Mouse (Mus musculus): ENCODE data around the gene App. TPM values are rescaled to one million over a fixed set of nuclear protein-coding genes. Genes with fewer than 3 reads are reported as not detected.

App gene
- total and polyA plus RNA-seq, 3 experiments: 90.6 to 142 (median 141) TPM

DNA sequence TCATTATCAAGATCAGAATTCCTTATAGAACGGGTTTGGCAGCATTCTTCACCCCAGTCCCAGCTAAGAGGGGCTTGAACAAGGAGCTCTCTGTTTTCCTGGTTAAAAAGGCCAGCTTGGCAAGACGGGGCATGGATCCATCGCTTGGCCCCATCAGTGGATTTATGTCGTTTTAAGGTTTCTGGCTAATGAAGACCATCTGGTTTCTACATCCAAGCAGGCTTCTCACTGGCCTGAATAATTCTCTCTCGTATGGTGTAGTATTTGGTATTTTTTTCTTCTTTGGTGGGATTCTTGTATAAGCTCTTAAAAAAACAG is 45.3 kb downstream of the App start:
- Histone ChIP-seq H3K4me1 (ENCODE audit: control insufficient read depth, insufficient read depth, low read length) (peaks cover 14% of the 10 kb centered on the region), H3K36me3 (ENCODE audit: control insufficient read depth, insufficient read depth, low read length) (peaks cover 24% of the 10 kb centered on the region), H3K27me3 (ENCODE audit: control insufficient read depth, insufficient read depth, low read length) (no peaks in the 10 kb centered on the region), H3K27ac (no peak overlapping the region), H3K9ac (ENCODE audit: low read depth, low read length) (no peak overlapping the region), H3K4me3 (no peak overlapping the region), H3K79me2 (replicated peaks; ENCODE audit: control insufficient read depth, insufficient read depth, low read length) (peaks cover 11% of the 10 kb centered on the region)
- no peak for DNase-seq
- TF ChIP-seq EP300 (IDR thresholded peaks at IDR 0.05; ENCODE audit: insufficient read depth, low read depth, low read length): no peak
- no peak for TF ChIP-seq CTCF (IDR thresholded peaks at IDR 0.05)
- TF ChIP-seq POLR2A (IDR thresholded peaks at IDR 0.05; ENCODE audit: insufficient read depth, low read depth, low read length): no peak
- 50% methylated on average over 5 of the region's 5 CpGs for WGBS
- intact Hi-C loops (cut with DNase I): no loop called here

DNA sequence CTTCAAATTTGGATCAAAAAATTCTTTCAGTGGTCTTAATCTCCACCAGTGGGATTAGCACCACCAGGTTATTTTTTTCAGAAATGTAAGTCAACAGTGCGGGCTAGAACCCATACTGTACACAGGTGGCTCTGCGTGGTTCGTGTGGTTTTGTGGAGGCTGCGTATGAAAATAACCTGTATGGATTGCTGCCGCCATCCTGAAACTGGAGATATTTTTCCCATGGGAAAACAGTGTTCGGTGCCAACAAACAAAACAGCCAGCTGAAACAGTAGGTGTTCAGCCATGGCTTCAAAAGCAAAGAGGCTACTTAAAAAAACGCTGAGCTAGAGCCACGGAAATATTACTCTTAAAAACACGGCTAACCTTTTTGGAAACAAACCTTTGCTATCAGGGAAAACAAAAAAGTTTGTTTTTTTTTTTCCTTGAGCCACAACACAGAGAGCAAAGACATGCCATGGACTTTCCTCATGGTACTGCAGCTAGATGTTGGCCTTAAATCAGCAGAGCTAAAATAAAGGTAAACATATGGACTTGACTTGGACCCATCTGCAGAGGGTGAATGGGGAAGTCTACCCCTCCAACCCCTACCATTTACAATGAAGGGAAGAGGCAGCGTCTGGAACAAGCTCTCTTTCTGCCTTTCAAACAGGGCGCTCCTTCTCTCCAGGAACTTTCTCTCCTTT is 45.8 kb downstream of the App start:
- Histone ChIP-seq H3K4me1 (ENCODE audit: control insufficient read depth, insufficient read depth, low read length) (peaks cover 12% of the 10 kb centered on the region), H3K79me2 (replicated peaks; ENCODE audit: control insufficient read depth, insufficient read depth, low read length) (peaks cover 11% of the 10 kb centered on the region), H3K27ac (no peak overlapping the region), H3K9ac (ENCODE audit: low read depth, low read length) (no peak overlapping the region), H3K4me3 (no peak overlapping the region), H3K27me3 (ENCODE audit: control insufficient read depth, insufficient read depth, low read length) (no peaks in the 10 kb centered on the region), H3K36me3 (ENCODE audit: control insufficient read depth, insufficient read depth, low read length) (peaks cover 20% of the 10 kb centered on the region)
- intact Hi-C loops (cut with DNase I): loop anchor here (2.0 kb wide), 1 partner anchor 17 kb away; no protein-coding TSS in a partner anchor
- WGBS: 68% methylated on average over 11 of the region's 11 CpGs
- TF ChIP-seq EP300 (IDR thresholded peaks at IDR 0.05; ENCODE audit: insufficient read depth, low read depth, low read length): no peak
- TF ChIP-seq CTCF (IDR thresholded peaks at IDR 0.05): no peak
- TF ChIP-seq POLR2A (IDR thresholded peaks at IDR 0.05; ENCODE audit: insufficient read depth, low read depth, low read length): no peak
- no peak for DNase-seq

DNA sequence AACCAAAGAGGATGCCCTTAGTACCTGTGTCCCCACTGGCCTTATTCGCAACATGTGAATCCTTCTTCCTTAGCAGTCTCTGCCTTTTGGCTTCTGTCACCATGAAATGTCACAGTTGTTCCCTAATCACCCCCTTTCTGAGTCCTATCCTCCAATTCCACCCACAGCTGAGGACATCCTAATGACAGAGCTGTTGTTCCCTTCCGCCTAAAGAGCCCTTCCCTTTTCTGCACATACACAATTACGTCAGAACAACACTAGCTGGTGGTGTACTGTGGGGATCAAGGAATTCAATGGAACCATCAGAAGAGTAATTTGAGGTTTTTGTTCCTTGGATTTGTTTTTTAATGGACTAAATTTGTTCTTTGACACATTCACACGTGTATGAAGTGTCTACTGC is 48.9 kb downstream of the App start:
- H3K4me1 ChIP-seq (ENCODE audit: control insufficient read depth, insufficient read depth, low read length): peaks cover 8% of the 10 kb centered on the region
- TF ChIP-seq CTCF (IDR thresholded peaks at IDR 0.05) (no peak), POLR2A (IDR thresholded peaks at IDR 0.05; ENCODE audit: insufficient read depth, low read depth, low read length) (no peak)
- H3K4me3 ChIP-seq: no peak overlapping the region
- peaks cover 8% of the 10 kb centered on the region for H3K36me3 ChIP-seq (ENCODE audit: control insufficient read depth, insufficient read depth, low read length)
- WGBS: 96% methylated on average over 4 of the region's 4 CpGs
- peaks cover 11% of the 10 kb centered on the region for H3K79me2 ChIP-seq (replicated peaks; ENCODE audit: control insufficient read depth, insufficient read depth, low read length)
- H3K27ac ChIP-seq: no peak overlapping the region
- intact Hi-C loops (cut with DNase I): no loop called here
- no peak overlapping the region for H3K9ac ChIP-seq (ENCODE audit: low read depth, low read length)
- no peaks in the 10 kb centered on the region for H3K27me3 ChIP-seq (ENCODE audit: control insufficient read depth, insufficient read depth, low read length)
- no peak for DNase-seq

GRCm38 (mm10) chr16:85121983-85122382 is 51.6 kb downstream of the App start:
- 28% methylated on average over 5 of the region's 5 CpGs for WGBS
- Histone ChIP-seq H3K27me3 (ENCODE audit: control insufficient read depth, insufficient read depth, low read length) (no peaks in the 10 kb centered on the region), H3K4me3 (no peak overlapping the region), H3K27ac (no peak overlapping the region), H3K36me3 (ENCODE audit: control insufficient read depth, insufficient read depth, low read length) (peaks cover 6% of the 10 kb centered on the region), H3K4me1 (ENCODE audit: control insufficient read depth, insufficient read depth, low read length) (peaks cover 5% of the 10 kb centered on the region), H3K9ac (ENCODE audit: low read depth, low read length) (no peak overlapping the region), H3K79me2 (replicated peaks; ENCODE audit: control insufficient read depth, insufficient read depth, low read length) (peaks cover 5% of the 10 kb centered on the region)
- no peak for DNase-seq
- no peak for TF ChIP-seq POLR2A (IDR thresholded peaks at IDR 0.05; ENCODE audit: insufficient read depth, low read depth, low read length)
- TF ChIP-seq CTCF (IDR thresholded peaks at IDR 0.05): no peak
- TF ChIP-seq EP300 (IDR thresholded peaks at IDR 0.05; ENCODE audit: insufficient read depth, low read depth, low read length): no peak
- intact Hi-C loops (cut with DNase I): loop anchor here (1.0 kb wide), 1 partner anchor 9 kb away; no protein-coding TSS in a partner anchor

- no peak overlapping the region for H3K9ac ChIP-seq (ENCODE audit: low read depth, low read length)
- DNase-seq: no peak
- H3K79me2 ChIP-seq (replicated peaks; ENCODE audit: control insufficient read depth, insufficient read depth, low read length): peaks cover 7% of the 10 kb centered on the region
- no peak overlapping the region for H3K4me3 ChIP-seq
- H3K36me3 ChIP-seq (ENCODE audit: control insufficient read depth, insufficient read depth, low read length): peaks cover 18% of the 10 kb centered on the region
- intact Hi-C loops (cut with DNase I): no loop called here
- H3K4me1 ChIP-seq (ENCODE audit: control insufficient read depth, insufficient read depth, low read length): peaks cover 11% of the 10 kb centered on the region
- 92% methylated on average over 6 of the region's 6 CpGs for WGBS
- no peak overlapping the region for H3K27ac ChIP-seq
- H3K27me3 ChIP-seq (ENCODE audit: control insufficient read depth, insufficient read depth, low read length): no peaks in the 10 kb centered on the region
- TF ChIP-seq CTCF (IDR thresholded peaks at IDR 0.05) (no peak), EP300 (IDR thresholded peaks at IDR 0.05; ENCODE audit: insufficient read depth, low read depth, low read length) (no peak), POLR2A (IDR thresholded peaks at IDR 0.05; ENCODE audit: insufficient read depth, low read depth, low read length) (no peak)
Observed at GRCm38 (mm10) chr16:85118916-85119315, 54.6 kb downstream of the App start.

DNA sequence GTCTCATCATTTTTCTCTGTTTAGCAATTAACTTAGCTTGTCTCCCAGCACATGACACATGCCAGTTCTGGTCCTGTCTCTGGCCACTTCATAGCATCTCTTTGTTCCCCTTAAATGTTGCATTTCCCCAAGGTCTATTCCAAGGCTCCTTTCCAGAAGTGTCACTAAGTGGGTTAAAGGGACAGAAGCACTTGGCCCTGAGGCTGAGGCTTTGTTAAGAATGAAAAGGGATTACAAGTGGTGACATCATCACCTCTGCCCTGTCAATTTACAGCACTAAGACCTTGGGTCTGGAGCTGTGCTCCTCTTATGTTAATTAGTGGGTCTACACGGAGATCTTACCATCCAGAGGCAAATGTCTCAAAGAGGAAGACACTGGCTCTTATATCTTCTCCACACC is 56.0 kb downstream of the App start:
- no peak for DNase-seq
- Histone ChIP-seq H3K27me3 (ENCODE audit: control insufficient read depth, insufficient read depth, low read length) (no peaks in the 10 kb centered on the region), H3K9ac (ENCODE audit: low read depth, low read length) (no peak overlapping the region), H3K4me3 (no peak overlapping the region), H3K4me1 (ENCODE audit: control insufficient read depth, insufficient read depth, low read length) (peaks cover 14% of the 10 kb centered on the region), H3K79me2 (replicated peaks; ENCODE audit: control insufficient read depth, insufficient read depth, low read length) (peaks cover 6% of the 10 kb centered on the region), H3K36me3 (ENCODE audit: control insufficient read depth, insufficient read depth, low read length) (peaks cover 23% of the 10 kb centered on the region), H3K27ac (no peak overlapping the region)
- TF ChIP-seq CTCF (IDR thresholded peaks at IDR 0.05) (no peak), EP300 (IDR thresholded peaks at IDR 0.05; ENCODE audit: insufficient read depth, low read depth, low read length) (no peak), POLR2A (IDR thresholded peaks at IDR 0.05; ENCODE audit: insufficient read depth, low read depth, low read length) (no peak)
- intact Hi-C loops (cut with DNase I): no loop called here
- 83% methylated on average over 1 of the region's 1 CpGs for WGBS

Data from heart, adult 2 months (tissue).